Mouse (Mus musculus): ENCODE measurements at regions not wholly inside any gene's neighbourhood (a gene's known extent, or its start where the extent isn't known, plus 50 kb on each side); places are given as distances from the start of the nearest gene placed in this dataset.

DNA sequence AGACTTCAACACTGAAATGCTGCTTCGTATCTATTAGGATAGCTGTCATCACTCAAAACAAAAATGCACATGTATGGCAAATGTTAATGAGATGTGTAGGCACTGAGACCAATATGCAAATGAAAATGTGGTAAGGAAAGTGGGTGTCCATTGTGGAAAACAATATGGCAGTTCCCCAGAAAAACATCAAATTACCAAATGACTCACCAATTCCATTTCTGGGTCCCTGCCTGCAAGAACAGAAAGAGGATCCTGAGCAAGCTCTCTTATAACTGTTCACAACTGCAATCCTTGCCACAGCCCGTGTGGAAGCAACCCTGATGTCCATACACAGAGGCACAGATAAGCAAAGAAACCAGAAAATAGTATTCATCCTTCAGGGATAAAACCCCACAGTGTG, 442.0 kb downstream of the Defb40 start:
- ATAC-seq (ENCODE audit: low read depth), result no peak
- Histone ChIP-seq H3K9me3 (ENCODE audit: control insufficient read depth, low read length) (no peaks in the 10 kb centered on the region), H3K4me1 (ENCODE audit: control insufficient read depth, insufficient read depth, low read length) (no peaks in the 10 kb centered on the region), H3K4me3 (ENCODE audit: low read depth, low read length) (no peak overlapping the region), H3K27ac (ENCODE audit: low read depth, low read length) (no peak overlapping the region), H3K9ac (replicated peaks; ENCODE audit: low read depth, low read length) (no peak overlapping the region), H3K4me2 (ENCODE audit: low read depth, low read length) (no peak overlapping the region), H3K36me3 (ENCODE audit: control insufficient read depth, insufficient read depth, low read length) (no peaks in the 10 kb centered on the region), H3K27me3 (ENCODE audit: control insufficient read depth, insufficient read depth, low read length) (no peaks in the 10 kb centered on the region)
- WGBS, result 85% methylated on average over 2 of the region's 2 CpGs

- Histone ChIP-seq H3K4me3 (ENCODE audit: low read depth, low read length) (no peak overlapping the region), H3K9ac (replicated peaks; ENCODE audit: low read depth, low read length) (no peak overlapping the region), H3K9me3 (ENCODE audit: control insufficient read depth, low read length) (no peaks in the 10 kb centered on the region), H3K27ac (ENCODE audit: low read depth, low read length) (no peak overlapping the region), H3K27me3 (ENCODE audit: control insufficient read depth, insufficient read depth, low read length) (no peaks in the 10 kb centered on the region), H3K36me3 (ENCODE audit: control insufficient read depth, insufficient read depth, low read length) (no peaks in the 10 kb centered on the region), H3K4me1 (ENCODE audit: control insufficient read depth, insufficient read depth, low read length) (no peaks in the 10 kb centered on the region), H3K4me2 (ENCODE audit: low read depth, low read length) (no peak overlapping the region)
- 88% methylated on average over 6 of the region's 6 CpGs for WGBS
- ATAC-seq (ENCODE audit: low read depth), result no peak
These were observed 449.9 kb downstream of the Defb40 start for GRCm38 (mm10) chr8:18528120-18528519.

- 68% methylated on average over 2 of the region's 2 CpGs for WGBS
- no peak overlapping the region for H3K27ac ChIP-seq (ENCODE audit: low read depth, low read length)
- ATAC-seq (ENCODE audit: low read depth), result no peak
These were observed 465.6 kb downstream of the Defb40 start for GRCm38 (mm10) chr8:18512409-18512808.

DNA sequence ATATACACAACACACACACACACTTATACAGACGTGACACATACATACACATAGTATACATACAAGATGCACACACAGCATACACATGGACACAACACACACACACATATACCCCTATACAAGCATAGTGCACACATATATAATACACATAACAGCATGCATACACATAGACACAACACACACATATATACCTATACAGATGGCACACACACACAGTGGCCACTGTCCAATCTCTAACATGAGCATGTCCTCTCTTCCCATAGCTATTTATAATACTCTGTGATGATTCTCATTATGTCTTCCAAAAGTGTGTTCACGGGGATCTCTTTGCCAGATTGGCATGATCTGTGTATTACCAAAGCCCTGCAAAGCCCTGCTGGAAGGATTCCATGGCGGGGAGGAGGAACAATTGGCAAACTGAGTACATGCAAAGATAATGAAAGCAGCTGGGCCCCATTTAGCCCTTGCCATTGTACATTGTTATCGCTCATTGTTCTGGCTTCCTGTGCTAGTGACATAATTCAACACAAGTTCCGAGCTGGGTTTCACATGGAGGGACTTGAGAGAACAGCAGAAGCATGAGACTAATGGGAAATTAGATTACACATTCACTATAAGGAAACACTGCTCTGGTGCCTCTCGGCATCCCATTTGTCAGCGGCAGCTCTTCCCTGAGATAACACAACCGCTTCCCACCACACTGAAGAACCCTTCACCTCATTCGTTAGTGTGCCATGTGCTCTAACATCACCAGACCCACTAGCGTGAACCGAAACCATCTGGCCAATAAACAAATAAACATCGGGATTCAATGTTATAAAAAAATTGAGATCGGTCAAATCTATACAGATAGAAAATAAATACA, 471.7 kb downstream of the Defb40 start:
- no peaks in the 10 kb centered on the region for H3K9me3 ChIP-seq (ENCODE audit: control insufficient read depth, low read length)
- 78% methylated on average over 13 of the region's 13 CpGs for WGBS
- peak; percentile 44; the same call in 1 of the 2 replicates for ATAC-seq (ENCODE audit: low read depth)

More at GRCm38 (mm10) chr8:18512409-18512808, 465.6 kb downstream of the Defb40 start:
- no peaks in the 10 kb centered on the region for H3K36me3 ChIP-seq (ENCODE audit: control insufficient read depth, insufficient read depth, low read length)
- no peak overlapping the region for H3K4me3 ChIP-seq (ENCODE audit: low read depth, low read length)
- no peak overlapping the region for H3K4me2 ChIP-seq (ENCODE audit: low read depth, low read length)
- H3K9me3 ChIP-seq (ENCODE audit: control insufficient read depth, low read length), result no peaks in the 10 kb centered on the region
- H3K9ac ChIP-seq (replicated peaks; ENCODE audit: low read depth, low read length), result no peak overlapping the region
- no peaks in the 10 kb centered on the region for H3K27me3 ChIP-seq (ENCODE audit: control insufficient read depth, insufficient read depth, low read length)
- H3K4me1 ChIP-seq (ENCODE audit: control insufficient read depth, insufficient read depth, low read length), result no peaks in the 10 kb centered on the region

GRCm38 (mm10) chr8:18490620-18491019, 487.4 kb downstream of the Defb40 start:
- no peaks in the 10 kb centered on the region for H3K4me1 ChIP-seq (ENCODE audit: control insufficient read depth, insufficient read depth, low read length)
- H3K27ac ChIP-seq (ENCODE audit: low read depth, low read length), result no peak overlapping the region
- H3K36me3 ChIP-seq (ENCODE audit: control insufficient read depth, insufficient read depth, low read length), result no peaks in the 10 kb centered on the region
- ATAC-seq (ENCODE audit: low read depth), result no peak
- H3K27me3 ChIP-seq (ENCODE audit: control insufficient read depth, insufficient read depth, low read length), result no peaks in the 10 kb centered on the region
- no peak overlapping the region for H3K4me2 ChIP-seq (ENCODE audit: low read depth, low read length)
- H3K9me3 ChIP-seq (ENCODE audit: control insufficient read depth, low read length), result no peaks in the 10 kb centered on the region
- no peak overlapping the region for H3K9ac ChIP-seq (replicated peaks; ENCODE audit: low read depth, low read length)
- no peak overlapping the region for H3K4me3 ChIP-seq (ENCODE audit: low read depth, low read length)
- 87% methylated on average over 5 of the region's 5 CpGs for WGBS

More for the DNA sequence above, 471.7 kb downstream of the Defb40 start:
- H3K4me3 ChIP-seq (ENCODE audit: low read depth, low read length), result no peak overlapping the region
- no peaks in the 10 kb centered on the region for H3K36me3 ChIP-seq (ENCODE audit: control insufficient read depth, insufficient read depth, low read length)
- no peaks in the 10 kb centered on the region for H3K4me1 ChIP-seq (ENCODE audit: control insufficient read depth, insufficient read depth, low read length)
- no peak overlapping the region for H3K27ac ChIP-seq (ENCODE audit: low read depth, low read length)
- H3K9ac ChIP-seq (replicated peaks; ENCODE audit: low read depth, low read length), result no peak overlapping the region
- H3K27me3 ChIP-seq (ENCODE audit: control insufficient read depth, insufficient read depth, low read length), result no peaks in the 10 kb centered on the region
- H3K4me2 ChIP-seq (ENCODE audit: low read depth, low read length), result no peak overlapping the region

- H3K36me3 ChIP-seq (ENCODE audit: control insufficient read depth, insufficient read depth, low read length), result no peaks in the 10 kb centered on the region
- no peak overlapping the region for H3K27ac ChIP-seq (ENCODE audit: low read depth, low read length)
- no peaks in the 10 kb centered on the region for H3K9me3 ChIP-seq (ENCODE audit: control insufficient read depth, low read length)
- WGBS, result 84% methylated on average over 3 of the region's 3 CpGs
- no peak overlapping the region for H3K4me3 ChIP-seq (ENCODE audit: low read depth, low read length)
- no peaks in the 10 kb centered on the region for H3K27me3 ChIP-seq (ENCODE audit: control insufficient read depth, insufficient read depth, low read length)
- no peak overlapping the region for H3K9ac ChIP-seq (replicated peaks; ENCODE audit: low read depth, low read length)
- H3K4me2 ChIP-seq (ENCODE audit: low read depth, low read length), result no peak overlapping the region
- ATAC-seq (ENCODE audit: low read depth), result no peak
- H3K4me1 ChIP-seq (ENCODE audit: control insufficient read depth, insufficient read depth, low read length), result no peaks in the 10 kb centered on the region
These were observed 498.0 kb downstream of the Defb40 start for GRCm38 (mm10) chr8:18480081-18480480.

GRCm38 (mm10) chr8:18478166-18478565, 499.9 kb downstream of the Defb40 start:
- Histone ChIP-seq H3K27ac (ENCODE audit: low read depth, low read length) (no peak overlapping the region), H3K27me3 (ENCODE audit: control insufficient read depth, insufficient read depth, low read length) (no peaks in the 10 kb centered on the region), H3K9me3 (ENCODE audit: control insufficient read depth, low read length) (no peaks in the 10 kb centered on the region), H3K4me2 (ENCODE audit: low read depth, low read length) (no peak overlapping the region), H3K4me3 (ENCODE audit: low read depth, low read length) (no peak overlapping the region), H3K9ac (replicated peaks; ENCODE audit: low read depth, low read length) (no peak overlapping the region), H3K36me3 (ENCODE audit: control insufficient read depth, insufficient read depth, low read length) (no peaks in the 10 kb centered on the region), H3K4me1 (ENCODE audit: control insufficient read depth, insufficient read depth, low read length) (no peaks in the 10 kb centered on the region)
- no peak for ATAC-seq (ENCODE audit: low read depth)
- 92% methylated on average over 4 of the region's 4 CpGs for WGBS

- ATAC-seq (ENCODE audit: low read depth), result no peak
- WGBS, result 81% methylated on average over 7 of the region's 7 CpGs
- H3K9ac ChIP-seq (replicated peaks; ENCODE audit: low read depth, low read length), result no peak overlapping the region
- no peaks in the 10 kb centered on the region for H3K9me3 ChIP-seq (ENCODE audit: control insufficient read depth, low read length)
- H3K4me1 ChIP-seq (ENCODE audit: control insufficient read depth, insufficient read depth, low read length), result no peaks in the 10 kb centered on the region
- H3K36me3 ChIP-seq (ENCODE audit: control insufficient read depth, insufficient read depth, low read length), result no peaks in the 10 kb centered on the region
- no peak overlapping the region for H3K27ac ChIP-seq (ENCODE audit: low read depth, low read length)
- H3K4me3 ChIP-seq (ENCODE audit: low read depth, low read length), result no peak overlapping the region
- H3K4me2 ChIP-seq (ENCODE audit: low read depth, low read length), result no peak overlapping the region
- no peaks in the 10 kb centered on the region for H3K27me3 ChIP-seq (ENCODE audit: control insufficient read depth, insufficient read depth, low read length)
These were observed 510.5 kb downstream of the Defb40 start for GRCm38 (mm10) chr8:18467511-18467910.

DNA sequence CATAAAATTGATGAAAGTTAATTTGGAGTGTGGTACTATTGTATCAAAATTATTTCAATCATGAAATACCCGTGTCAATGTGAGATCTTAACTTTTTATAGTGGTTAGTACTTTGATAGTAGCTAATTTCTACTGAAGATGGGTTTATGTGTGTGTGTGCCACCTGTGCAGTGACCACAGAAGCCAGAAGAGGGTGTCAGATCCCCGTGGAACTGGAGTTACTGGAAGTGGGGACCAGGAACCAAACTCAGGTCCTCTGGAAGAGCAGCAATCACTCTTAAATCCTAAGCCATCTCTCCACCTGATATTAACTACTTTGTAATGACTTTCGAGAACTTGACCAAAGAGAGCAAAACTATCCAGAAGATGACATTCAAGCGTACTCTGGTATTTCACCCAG, 517.4 kb downstream of the Defb40 start:
- ATAC-seq (ENCODE audit: low read depth), result no peak

More for the DNA sequence above, 517.4 kb downstream of the Defb40 start:
- H3K27ac ChIP-seq (ENCODE audit: low read depth, low read length), result no peak overlapping the region
- H3K4me1 ChIP-seq (ENCODE audit: control insufficient read depth, insufficient read depth, low read length), result no peaks in the 10 kb centered on the region
- H3K9me3 ChIP-seq (ENCODE audit: control insufficient read depth, low read length), result no peaks in the 10 kb centered on the region; the same call in 1 of the 2 replicates
- no peak overlapping the region for H3K4me2 ChIP-seq (ENCODE audit: low read depth, low read length)
- H3K36me3 ChIP-seq (ENCODE audit: control insufficient read depth, insufficient read depth, low read length), result no peaks in the 10 kb centered on the region
- H3K4me3 ChIP-seq (ENCODE audit: low read depth, low read length), result no peak overlapping the region
- H3K9ac ChIP-seq (replicated peaks; ENCODE audit: low read depth, low read length), result no peak overlapping the region
- WGBS, result 78% methylated on average over 4 of the region's 4 CpGs
- H3K27me3 ChIP-seq (ENCODE audit: control insufficient read depth, insufficient read depth, low read length), result no peaks in the 10 kb centered on the region

All from neural tube, embryonic 14.5 days (tissue).